Mouse (Mus musculus) embryonic facial prominence, embryonic 12.5 days (tissue): ENCODE results near the gene E130114P18Rik. TPM values are rescaled to one million over a fixed set of nuclear protein-coding genes. Genes with fewer than 3 reads are reported as not detected.

Experiments
- ATAC-seq: fragments of 200-750 bp; cut with Nextera tagmentation; 2 replicates; pipeline ENCODE4 v1.8.0; 2017; ENCODE audit not compliant: insufficient number of reproducible peaks, insufficient read depth, low FRiP score, low TSS enrichment
- H3K27ac ChIP-seq: fragments of 300-500 bp; sonication (generic); 2 replicates; pipeline ENCODE4 v1.5.1; 2016; ENCODE audit warnings: mild to moderate bottlenecking
- H3K27me3 ChIP-seq: fragments of 300-500 bp; sonication (generic); 2 replicates; pipeline ENCODE4 v1.6.1; 2016; ENCODE audit warnings: mild to moderate bottlenecking, moderate library complexity
- H3K36me3 ChIP-seq: fragments of 300-500 bp; sonication (generic); 2 replicates; pipeline ENCODE4 v1.6.1; 2016; ENCODE audit warnings: mild to moderate bottlenecking
- H3K4me1 ChIP-seq: fragments of 300-500 bp; sonication (generic); 2 replicates; pipeline ENCODE4 v1.6.1; 2016
- H3K4me2 ChIP-seq: fragments of 300-500 bp; sonication (generic); replicated peaks from 2 replicates; pipeline ENCODE4 v1.6.1; 2016; ENCODE audit warnings: mild to moderate bottlenecking, moderate library complexity
- H3K4me3 ChIP-seq: fragments of 300-500 bp; sonication (generic); 2 replicates; pipeline ENCODE4 v1.5.1; 2016; ENCODE audit warnings: mild to moderate bottlenecking
- H3K9ac ChIP-seq: fragments of 300-500 bp; sonication (generic); 2 replicates; pipeline ENCODE4 v1.6.1; 2016; ENCODE audit warnings: mild to moderate bottlenecking, moderate library complexity
- H3K9me3 ChIP-seq: fragments of 300-500 bp; sonication (generic); 2 replicates; pipeline ENCODE4 v1.6.1; 2016; ENCODE audit warnings: mild to moderate bottlenecking, moderate library complexity
- WGBS: fragments of 180-500 bp; shearing (Covaris S2); methylation state at CpG from one replicate; pipeline ENCODE4 v1.1.7; 2016; 5-methylcytosine and 5-hydroxymethylcytosine counted together
- polyA plus RNA-seq: library from polyadenylated mRNA; unstranded; fragments of >200 nt; fragmentation: Nextera tagmentation; extraction: Ambion mirVana; gene quantifications from 2 replicates; pipeline ENCODE4 v1.2.1, GENCODE M21; 2016

E130114P18Rik gene
- polyA plus RNA-seq, 1 experiment from 2014 or later = 7.5 TPM

GRCm38 (mm10) chr4:97582796-97583430, 195.0 kb downstream of the E130114P18Rik start:
- no peak for ATAC-seq
- Histone ChIP-seq H3K9me3 (no peaks in the 10 kb centered on the region), H3K27me3 (no peaks in the 10 kb centered on the region), H3K4me2 (peak overlapping the region; percentile 45), H3K4me3 (peak overlapping the region; percentile 29), H3K9ac (peak overlapping the region; percentile 46), H3K36me3 (no peaks in the 10 kb centered on the region), H3K27ac (peak overlapping the region; percentile 68), H3K4me1 (peaks cover 31% of the 10 kb centered on the region)
- 20% methylated on average over 15 of the region's 15 CpGs for WGBS

GRCm38 (mm10) chr4:97582064-97582415, 195.8 kb downstream of the E130114P18Rik start:
- Histone ChIP-seq H3K9me3 (no peaks in the 10 kb centered on the region), H3K4me2 (peak overlapping the region; percentile 45), H3K36me3 (no peaks in the 10 kb centered on the region), H3K27ac (peak overlapping the region; percentile 68), H3K4me3 (peak overlapping the region; percentile 29; the same call in 1 of the 2 replicates), H3K27me3 (no peaks in the 10 kb centered on the region), H3K4me1 (peaks cover 38% of the 10 kb centered on the region), H3K9ac (peak overlapping the region; percentile 46; the same call in 1 of the 2 replicates)
- ATAC-seq = no peak
- 23% methylated on average over 3 of the region's 3 CpGs for WGBS

- 20% methylated on average over 12 of the region's 12 CpGs for WGBS
- H3K27ac ChIP-seq = peak overlapping the region; percentile 23; the same call in 1 of the 2 replicates
- H3K9me3 ChIP-seq = no peaks in the 10 kb centered on the region
- H3K9ac ChIP-seq = no peak overlapping the region; the same call in 1 of the 2 replicates
- H3K27me3 ChIP-seq = no peaks in the 10 kb centered on the region
- H3K4me2 ChIP-seq = peak overlapping the region; percentile 45
- H3K4me1 ChIP-seq = peaks cover 35% of the 10 kb centered on the region
- H3K4me3 ChIP-seq = peak overlapping the region; percentile 29; the same call in 1 of the 2 replicates
- H3K36me3 ChIP-seq = no peaks in the 10 kb centered on the region
- no peak for ATAC-seq
Observed at GRCm38 (mm10) chr4:97581314-97582063, 196.4 kb downstream of the E130114P18Rik start.

- no peaks in the 10 kb centered on the region for H3K9me3 ChIP-seq
- peaks cover 39% of the 10 kb centered on the region for H3K4me1 ChIP-seq
- no peak overlapping the region for H3K4me3 ChIP-seq
- no peaks in the 10 kb centered on the region for H3K36me3 ChIP-seq
- WGBS = 78% methylated on average over 7 of the region's 7 CpGs
- no peak for ATAC-seq
- H3K27ac ChIP-seq = no peak overlapping the region
- no peak overlapping the region for H3K4me2 ChIP-seq
- H3K9ac ChIP-seq = no peak overlapping the region
- no peaks in the 10 kb centered on the region for H3K27me3 ChIP-seq
Observed at GRCm38 (mm10) chr4:97580906-97581305, 197.0 kb downstream of the E130114P18Rik start.

- no peak overlapping the region for H3K27ac ChIP-seq
- no peak for ATAC-seq
- H3K9ac ChIP-seq = no peak overlapping the region
- peaks cover 47% of the 10 kb centered on the region for H3K4me1 ChIP-seq
- no peaks in the 10 kb centered on the region for H3K36me3 ChIP-seq
- H3K27me3 ChIP-seq = no peaks in the 10 kb centered on the region
- H3K4me2 ChIP-seq = no peak overlapping the region
- no peaks in the 10 kb centered on the region for H3K9me3 ChIP-seq
- H3K4me3 ChIP-seq = no peak overlapping the region
- WGBS = 37% methylated on average over 9 of the region's 9 CpGs
Observed at GRCm38 (mm10) chr4:97578571-97579165, 199.2 kb downstream of the E130114P18Rik start.

GRCm38 (mm10) chr4:97577431-97577830, 200.4 kb downstream of the E130114P18Rik start:
- no peak overlapping the region for H3K27ac ChIP-seq
- H3K27me3 ChIP-seq = no peaks in the 10 kb centered on the region
- no peaks in the 10 kb centered on the region for H3K36me3 ChIP-seq
- 13% methylated on average over 5 of the region's 5 CpGs for WGBS
- peaks cover 39% of the 10 kb centered on the region for H3K4me1 ChIP-seq
- H3K4me3 ChIP-seq = no peak overlapping the region
- ATAC-seq = no peak
- H3K9me3 ChIP-seq = no peaks in the 10 kb centered on the region
- no peak overlapping the region for H3K9ac ChIP-seq
- H3K4me2 ChIP-seq = no peak overlapping the region

- Histone ChIP-seq H3K9ac (no peak overlapping the region), H3K4me3 (no peak overlapping the region), H3K4me1 (peaks cover 38% of the 10 kb centered on the region), H3K4me2 (no peak overlapping the region), H3K36me3 (no peaks in the 10 kb centered on the region), H3K9me3 (no peaks in the 10 kb centered on the region), H3K27ac (peak overlapping the region; percentile 42; the same call in 1 of the 2 replicates), H3K27me3 (no peaks in the 10 kb centered on the region)
- peak; percentile 77; the same call in 1 of the 2 replicates for ATAC-seq
- WGBS = 12% methylated on average over 5 of the region's 5 CpGs
Observed at GRCm38 (mm10) chr4:97575447-97575846, 202.4 kb downstream of the E130114P18Rik start.

GRCm38 (mm10) chr4:97569320-97569719, 208.6 kb downstream of the E130114P18Rik start:
- ATAC-seq = no peak
- no peak overlapping the region for H3K4me2 ChIP-seq
- WGBS = 82% methylated on average over 3 of the region's 3 CpGs

GRCm38 (mm10) chr4:97564656-97565055, 213.2 kb downstream of the E130114P18Rik start:
- no peak overlapping the region for H3K27ac ChIP-seq
- no peaks in the 10 kb centered on the region for H3K9me3 ChIP-seq
- H3K9ac ChIP-seq = no peak overlapping the region
- no peak for ATAC-seq
- no peaks in the 10 kb centered on the region for H3K36me3 ChIP-seq
- no peak overlapping the region for H3K4me3 ChIP-seq
- no peak overlapping the region for H3K4me2 ChIP-seq
- H3K27me3 ChIP-seq = no peaks in the 10 kb centered on the region
- 33% methylated on average over 4 of the region's 4 CpGs for WGBS
- H3K4me1 ChIP-seq = no peaks in the 10 kb centered on the region

More at GRCm38 (mm10) chr4:97569320-97569719, 208.6 kb downstream of the E130114P18Rik start:
- no peaks in the 10 kb centered on the region for H3K27me3 ChIP-seq
- no peak overlapping the region for H3K4me3 ChIP-seq
- no peaks in the 10 kb centered on the region for H3K9me3 ChIP-seq
- no peak overlapping the region for H3K9ac ChIP-seq
- H3K36me3 ChIP-seq = no peaks in the 10 kb centered on the region
- H3K4me1 ChIP-seq = peaks cover under 1% of the 10 kb centered on the region; the same call in 1 of the 2 replicates
- H3K27ac ChIP-seq = no peak overlapping the region

- 75% methylated on average over 6 of the region's 6 CpGs for WGBS
- no peaks in the 10 kb centered on the region for H3K4me1 ChIP-seq
- H3K36me3 ChIP-seq = no peaks in the 10 kb centered on the region
- no peak overlapping the region for H3K27ac ChIP-seq
- no peaks in the 10 kb centered on the region for H3K27me3 ChIP-seq
- ATAC-seq = no peak
- H3K9me3 ChIP-seq = no peaks in the 10 kb centered on the region
- no peak overlapping the region for H3K4me2 ChIP-seq
- no peak overlapping the region for H3K9ac ChIP-seq
- no peak overlapping the region for H3K4me3 ChIP-seq
Observed at GRCm38 (mm10) chr4:97564199-97564598, 213.7 kb downstream of the E130114P18Rik start.

GRCm38 (mm10) chr4:97557585-97557984, 220.3 kb downstream of the E130114P18Rik start:
- Histone ChIP-seq H3K36me3 (no peaks in the 10 kb centered on the region), H3K9ac (no peak overlapping the region), H3K4me1 (no peaks in the 10 kb centered on the region), H3K9me3 (no peaks in the 10 kb centered on the region), H3K27ac (no peak overlapping the region), H3K27me3 (no peaks in the 10 kb centered on the region), H3K4me3 (no peak overlapping the region), H3K4me2 (no peak overlapping the region)
- 50% methylated on average over 2 of the region's 2 CpGs for WGBS
- no peak for ATAC-seq
